Mouse (Mus musculus): ENCODE results near the gene Mthfd2l. TPM values are rescaled to one million over a fixed set of nuclear protein-coding genes. Genes with fewer than 3 reads are reported as not detected.
A peak's percentile ranks its signal among the peaks of the same experiment; 100 is the strongest.

Gene Mthfd2l
- polyA plus RNA-seq, 1 experiment from 2014 or later: 33.9 TPM

GRCm38 (mm10) chr5:90952731-90953481 is 22.0 kb downstream of the Mthfd2l start:
- ATAC-seq: no peak

GRCm38 (mm10) chr5:90964316-90964715 is 33.4 kb downstream of the Mthfd2l start:
- no peak for ATAC-seq
- TF ChIP-seq CTCF (IDR thresholded peaks at IDR 0.05; ENCODE audit: low read depth): peak; percentile 74
- H3K4me1 ChIP-seq (replicated peaks; ENCODE audit: control insufficient read depth, insufficient read depth, low read length): no peaks in the 10 kb centered on the region
- H3K36me3 ChIP-seq (ENCODE audit: control insufficient read depth, insufficient read depth): 0 out of 2 replicates have a peak, but pooled peaks cover 3% of the 10 kb centered on the region
- H3K4me3 ChIP-seq (ENCODE audit: low read depth, low read length): no peak overlapping the region
- H3K4me2 ChIP-seq (replicated peaks; ENCODE audit: low read depth): no peak overlapping the region
- 79% methylated on average over 4 of the region's 4 CpGs for WGBS
- H3K9me3 ChIP-seq (ENCODE audit: control insufficient read depth): no peaks in the 10 kb centered on the region
- no peak overlapping the region for H3K9ac ChIP-seq (ENCODE audit: low read depth, low read length)
- no peak overlapping the region for H3K27ac ChIP-seq (ENCODE audit: low read depth, low read length)
- no peaks in the 10 kb centered on the region for H3K27me3 ChIP-seq (replicated peaks; ENCODE audit: control insufficient read depth, insufficient read depth, low read length)

More at GRCm38 (mm10) chr5:90952731-90953481, 22.0 kb downstream of the Mthfd2l start:
- TF ChIP-seq CTCF (IDR thresholded peaks at IDR 0.05; ENCODE audit: low read depth): peak; percentile 71
- H3K27me3 ChIP-seq (replicated peaks; ENCODE audit: control insufficient read depth, insufficient read depth, low read length): no peaks in the 10 kb centered on the region
- H3K27ac ChIP-seq (ENCODE audit: low read depth, low read length): no peak overlapping the region
- no peak overlapping the region for H3K4me3 ChIP-seq (ENCODE audit: low read depth, low read length)
- H3K9me3 ChIP-seq (ENCODE audit: control insufficient read depth): no peaks in the 10 kb centered on the region
- H3K36me3 ChIP-seq (ENCODE audit: control insufficient read depth, insufficient read depth): no peaks in the 10 kb centered on the region
- 82% methylated on average over 8 of the region's 8 CpGs for WGBS
- no peak overlapping the region for H3K4me2 ChIP-seq (replicated peaks; ENCODE audit: low read depth)
- no peaks in the 10 kb centered on the region for H3K4me1 ChIP-seq (replicated peaks; ENCODE audit: control insufficient read depth, insufficient read depth, low read length)
- H3K9ac ChIP-seq (ENCODE audit: low read depth, low read length): no peak overlapping the region

- TF ChIP-seq CTCF (IDR thresholded peaks at IDR 0.05; ENCODE audit: low read depth): no peak
- 77% methylated on average over 4 of the region's 4 CpGs for WGBS
- Histone ChIP-seq H3K27ac (ENCODE audit: low read depth, low read length) (no peak overlapping the region), H3K4me1 (replicated peaks; ENCODE audit: control insufficient read depth, insufficient read depth, low read length) (no peaks in the 10 kb centered on the region), H3K9ac (ENCODE audit: low read depth, low read length) (no peak overlapping the region), H3K9me3 (ENCODE audit: control insufficient read depth) (no peaks in the 10 kb centered on the region), H3K4me2 (replicated peaks; ENCODE audit: low read depth) (no peak overlapping the region), H3K36me3 (ENCODE audit: control insufficient read depth, insufficient read depth) (no peaks in the 10 kb centered on the region), H3K4me3 (ENCODE audit: low read depth, low read length) (no peak overlapping the region), H3K27me3 (replicated peaks; ENCODE audit: control insufficient read depth, insufficient read depth, low read length) (no peaks in the 10 kb centered on the region)
- ATAC-seq: no peak
Measured at GRCm38 (mm10) chr5:90964764-90965163, 33.8 kb downstream of the Mthfd2l start.

GRCm38 (mm10) chr5:90965386-90965785 is 34.5 kb downstream of the Mthfd2l start:
- Histone ChIP-seq H3K9me3 (ENCODE audit: control insufficient read depth) (no peaks in the 10 kb centered on the region), H3K36me3 (ENCODE audit: control insufficient read depth, insufficient read depth) (no peaks in the 10 kb centered on the region), H3K27me3 (replicated peaks; ENCODE audit: control insufficient read depth, insufficient read depth, low read length) (no peaks in the 10 kb centered on the region), H3K27ac (ENCODE audit: low read depth, low read length) (no peak overlapping the region), H3K4me2 (replicated peaks; ENCODE audit: low read depth) (no peak overlapping the region), H3K9ac (ENCODE audit: low read depth, low read length) (no peak overlapping the region), H3K4me3 (ENCODE audit: low read depth, low read length) (no peak overlapping the region), H3K4me1 (replicated peaks; ENCODE audit: control insufficient read depth, insufficient read depth, low read length) (no peaks in the 10 kb centered on the region)
- no peak for ATAC-seq
- 69% methylated on average over 4 of the region's 4 CpGs for WGBS
- TF ChIP-seq CTCF (IDR thresholded peaks at IDR 0.05; ENCODE audit: low read depth): 0 out of 2 replicates have a peak, but pooled peaks have one; percentile 10

- Histone ChIP-seq H3K4me1 (replicated peaks; ENCODE audit: control insufficient read depth, insufficient read depth, low read length) (no peaks in the 10 kb centered on the region), H3K36me3 (ENCODE audit: control insufficient read depth, insufficient read depth) (no peaks in the 10 kb centered on the region), H3K9ac (ENCODE audit: low read depth, low read length) (no peak overlapping the region), H3K9me3 (ENCODE audit: control insufficient read depth) (no peaks in the 10 kb centered on the region), H3K4me2 (replicated peaks; ENCODE audit: low read depth) (no peak overlapping the region), H3K27ac (ENCODE audit: low read depth, low read length) (no peak overlapping the region), H3K27me3 (replicated peaks; ENCODE audit: control insufficient read depth, insufficient read depth, low read length) (no peaks in the 10 kb centered on the region), H3K4me3 (ENCODE audit: low read depth, low read length) (no peak overlapping the region)
- WGBS: 75% methylated on average over 4 of the region's 4 CpGs
- TF ChIP-seq CTCF (IDR thresholded peaks at IDR 0.05; ENCODE audit: low read depth): peak; percentile 76
- no peak for ATAC-seq
Measured at GRCm38 (mm10) chr5:90977244-90977643, 46.3 kb downstream of the Mthfd2l start.

- no peak overlapping the region for H3K4me2 ChIP-seq (replicated peaks; ENCODE audit: low read depth)
- TF ChIP-seq CTCF (IDR thresholded peaks at IDR 0.05; ENCODE audit: low read depth): no peak
- H3K27me3 ChIP-seq (replicated peaks; ENCODE audit: control insufficient read depth, insufficient read depth, low read length): no peaks in the 10 kb centered on the region
- no peaks in the 10 kb centered on the region for H3K9me3 ChIP-seq (ENCODE audit: control insufficient read depth)
- ATAC-seq: no peak
- H3K4me3 ChIP-seq (ENCODE audit: low read depth, low read length): no peak overlapping the region
- WGBS: 88% methylated on average over 7 of the region's 7 CpGs
- no peak overlapping the region for H3K27ac ChIP-seq (ENCODE audit: low read depth, low read length)
- H3K9ac ChIP-seq (ENCODE audit: low read depth, low read length): no peak overlapping the region
- no peaks in the 10 kb centered on the region for H3K4me1 ChIP-seq (replicated peaks; ENCODE audit: control insufficient read depth, insufficient read depth, low read length)
- H3K36me3 ChIP-seq (ENCODE audit: control insufficient read depth, insufficient read depth): no peaks in the 10 kb centered on the region
Measured at GRCm38 (mm10) chr5:90980297-90980696, 49.4 kb downstream of the Mthfd2l start.
